Mouse (Mus musculus): ENCODE data around the gene Mid1. TPM values are rescaled to one million over a fixed set of nuclear protein-coding genes. Genes with fewer than 3 reads are reported as not detected.
"Not testable (repeated sequence)": the region's sequence is repeated elsewhere in the genome, so short reads cannot be mapped to it uniquely, and the experiment has no call there.

The Mid1 gene
- total and polyA plus RNA-seq, 2 experiments from 2014 or later: 3.3 to 7.8 TPM

DNA sequence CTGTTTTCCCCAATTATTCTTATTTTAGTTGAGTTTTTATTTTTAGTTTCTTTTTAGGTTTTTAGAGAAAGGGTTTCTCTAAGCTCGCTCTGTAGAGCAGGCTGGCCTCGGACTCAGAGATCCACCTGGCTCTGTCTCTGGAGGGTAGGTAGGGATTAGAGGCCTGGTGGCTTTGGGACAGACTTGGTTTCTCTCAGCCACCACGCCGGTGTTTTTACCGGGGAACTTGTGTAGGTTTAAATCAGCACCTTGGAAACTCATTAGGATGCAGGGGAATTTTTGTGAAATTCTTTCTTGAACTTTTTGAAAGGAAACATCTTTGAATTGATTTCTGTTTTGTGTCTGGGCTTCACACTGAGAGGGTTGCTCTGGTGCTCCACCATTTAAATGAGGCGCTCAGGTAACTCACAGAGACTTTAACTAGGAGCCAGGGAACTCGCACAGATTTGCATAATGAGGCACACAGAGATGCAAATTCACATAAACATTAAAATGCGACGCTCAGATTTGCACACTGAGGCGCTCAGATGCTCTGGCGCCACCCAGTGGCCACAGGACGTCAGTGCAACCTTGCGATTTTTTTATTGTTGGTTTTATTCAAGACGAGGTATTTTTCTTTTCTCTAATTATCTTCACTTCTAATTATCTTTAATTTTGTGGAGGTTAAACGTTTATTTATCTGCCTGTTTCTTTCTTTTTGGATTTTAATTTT lies 336.9 kb downstream of the Mid1 start:
- not testable (repeated sequence) for H3K4me2 ChIP-seq (ENCODE audit: low read depth, low read length, poor library complexity, severe bottlenecking); H3K9ac ChIP-seq (replicated peaks; ENCODE audit: low read length, poor library complexity, severe bottlenecking); H3K27me3 ChIP-seq (ENCODE audit: insufficient read depth, low read length); H3K36me3 ChIP-seq (ENCODE audit: insufficient read depth, low read length); H3K4me1 ChIP-seq (ENCODE audit: insufficient read depth, low read length); ATAC-seq (ENCODE audit: low FRiP score); H3K4me3 ChIP-seq (ENCODE audit: low read depth, low read length); H3K27ac ChIP-seq (ENCODE audit: low read depth, low read length)
- 52% methylated on average over 15 of the region's 15 CpGs for whole genome bisulfite sequencing
- peak; percentile 88 for DNase-seq (ENCODE audit: low spot score)
- TF ChIP-seq CTCF (IDR thresholded peaks at IDR 0.05): peak; percentile 84
- H3K9me3 ChIP-seq (ENCODE audit: low read length): peaks cover 12% of the 10 kb centered on the region; the same call in 1 of the 2 replicates

Other genes starting within 250 kb of the Mid1 start
- not detected in 2 replicates for gene 4933400A11Rik, start 94.4 kb downstream of the Mid1 start, total RNA-seq (2014; rRNA removed)
- gene 4933400A11Rik, start 94.4 kb downstream of the Mid1 start, polyA plus RNA-seq (2015; fragmentation: Nextera tagmentation; extraction: Ambion mirVana): not detected in 2 replicates